Mouse (Mus musculus) neural tube, embryonic 10.5 days (tissue): ENCODE results near the gene Crkl.

Experiments used
- DNase-seq: peaks from one replicate; pipeline ENCODE4 v3.0.0-alpha.2; 2017; ENCODE audit warnings: low spot score; ENCODE audit errors: extremely low spot score

Crkl gene

GRCm38 (mm10) chr16:17528276-17528675 is 76.5 kb downstream of the Crkl start:
- no peak for DNase-seq

GRCm38 (mm10) chr16:17529981-17530586 is 78.3 kb downstream of the Crkl start:
- DNase-seq = no peak

- DNase-seq = peak; percentile 98
Observed at GRCm38 (mm10) chr16:17530640-17531288, 79.0 kb downstream of the Crkl start, which contains the start of gene Thap7. Gene Thap7, minus strand, starts transcription at chr16:17531136.

GRCm38 (mm10) chr16:17532271-17532670 is 80.5 kb downstream of the Crkl start:
- DNase-seq = no peak

GRCm38 (mm10) chr16:17532676-17533329 is 81.0 kb downstream of the Crkl start:
- DNase-seq = no peak

GRCm38 (mm10) chr16:17536584-17536983 is 84.8 kb downstream of the Crkl start:
- no peak for DNase-seq
